9 mouse cellular contexts compared by ENCODE assay signal in genomic region chr15:83250651-83251175, GRCm38 (mm10). TPM values are rescaled to one million over a fixed set of nuclear protein-coding genes. Genes with fewer than 3 reads are reported as not detected.
DNase-seq lines count a peak whose midpoint lies in the region; ATAC-seq and TF ChIP-seq lines count a peak whose summit lies in the region.
"Had no signal": no experiment of that assay in that cellular context is flagged by ENCODE, and none has a peak within 500 bp of the region (broad histone marks: within the 10 kb centered on the region; RNA-seq: fewer than 3 reads in every experiment).

No protein-coding gene starts in this region.

- peak overlapping the region; percentile 68 for H3K4me2 ChIP-seq in hindbrain, embryonic 13.5 days
- H3K4me2 ChIP-seq in liver, postnatal 0 days (ENCODE audit: low read depth, low read length): peak overlapping the region; percentile 73

- no peak for TF ChIP-seq EP300 in liver, postnatal 0 days (IDR thresholded peaks at IDR 0.05; ENCODE audit: low read depth)

- H3K27me3 ChIP-seq in cerebellum, adult 2 months (ENCODE audit: control insufficient read depth, insufficient read depth, low read length): peaks cover 3% of the 10 kb centered on the region; the same call in 1 of the 2 replicates
- peaks cover 45% of the 10 kb centered on the region for H3K27me3 ChIP-seq in hindbrain, embryonic 13.5 days
- peaks cover 32% of the 10 kb centered on the region for H3K27me3 ChIP-seq in liver, postnatal 0 days (ENCODE audit: insufficient read depth, low read length)

- H3K36me3 ChIP-seq in hindbrain, embryonic 13.5 days: no peaks in the 10 kb centered on the region
- no peaks in the 10 kb centered on the region for H3K36me3 ChIP-seq in liver, postnatal 0 days (replicated peaks; ENCODE audit: insufficient read depth, low read length)

- H3K4me3 ChIP-seq in cerebellum, adult 2 months (replicated peaks; ENCODE audit: insufficient read depth, low read depth, low read length): peak overlapping the region; percentile 17
- peak overlapping the region; percentile 46 for H3K4me3 ChIP-seq in bone marrow macrophage, adult 2 months (ENCODE audit: insufficient read depth, low read length)
- peak overlapping the region; percentile 43 for H3K4me3 ChIP-seq in hindbrain, embryonic 13.5 days
- peak overlapping the region; percentile 44 for H3K4me3 ChIP-seq in liver, postnatal 0 days (ENCODE audit: low read depth, low read length)
- H3K4me3 ChIP-seq: megakaryocyte, embryonic 14.5 days had no signal

- no peak for ATAC-seq in hindbrain, embryonic 13.5 days (ENCODE audit: low FRiP score)
- ATAC-seq in liver, postnatal 0 days: no peak
- no peak for ATAC-seq in monocyte, adult 5-6 weeks (replicated peaks; ENCODE audit: insufficient number of reproducible peaks, low FRiP score, low TSS enrichment, poor library complexity, severe bottlenecking)

- TF ChIP-seq POLR2A in cerebellum, adult 2 months (IDR thresholded peaks at IDR 0.05; ENCODE audit: borderline replicate concordance, insufficient read depth, low read length): no peak
- TF ChIP-seq POLR2A in bone marrow macrophage, adult 2 months (IDR thresholded peaks at IDR 0.05; ENCODE audit: borderline replicate concordance, low read depth, low read length): no peak

- 6% methylated on average over 20 of the region's 20 CpGs for WGBS in cerebellum, adult 2 months
- 2% methylated on average over 20 of the region's 20 CpGs for WGBS in hindbrain, embryonic 13.5 days
- WGBS in liver, postnatal 0 days (ENCODE audit: insufficient replicate concordance): 4% methylated on average over 20 of the region's 20 CpGs

- DNase-seq in cerebellum, adult 2 months: no peak
- no peak for DNase-seq in cerebellum, postnatal 36 days
- no peak for DNase-seq in liver, postnatal 0 days
- no peak for DNase-seq in adrenal gland, postnatal 14 days
- no peak for DNase-seq in thymus, postnatal 14 days

- no peaks in the 10 kb centered on the region for H3K9me3 ChIP-seq in hindbrain, embryonic 13.5 days
- no peaks in the 10 kb centered on the region for H3K9me3 ChIP-seq in liver, postnatal 0 days (ENCODE audit: low read length)

- H3K4me1 ChIP-seq in cerebellum, adult 2 months (ENCODE audit: control insufficient read depth, insufficient read depth, low read length): no peaks in the 10 kb centered on the region; the same call in 1 of the 2 replicates
- H3K4me1 ChIP-seq in bone marrow macrophage, adult 2 months (ENCODE audit: control insufficient read depth, insufficient read depth, low read length): no peaks in the 10 kb centered on the region
- peaks cover 14% of the 10 kb centered on the region for H3K4me1 ChIP-seq in hindbrain, embryonic 13.5 days (replicated peaks)
- peaks cover 6% of the 10 kb centered on the region for H3K4me1 ChIP-seq in liver, postnatal 0 days (ENCODE audit: insufficient read depth)

- no peak overlapping the region for H3K27ac ChIP-seq in cerebellum, adult 2 months (ENCODE audit: insufficient read depth, low read length)
- H3K27ac ChIP-seq in bone marrow macrophage, adult 2 months (ENCODE audit: insufficient read depth, low read depth, low read length): no peak overlapping the region
- H3K27ac ChIP-seq in hindbrain, embryonic 13.5 days: no peak overlapping the region
- H3K27ac ChIP-seq in liver, postnatal 0 days (ENCODE audit: low read depth): no peak overlapping the region

- no peak for TF ChIP-seq CTCF in cerebellum, adult 2 months (IDR thresholded peaks at IDR 0.05; ENCODE audit: borderline replicate concordance, insufficient read depth, low read depth, low read length)
- no peak for TF ChIP-seq CTCF in bone marrow macrophage, adult 2 months (IDR thresholded peaks at IDR 0.05; ENCODE audit: low read depth, low read length)
- no peak for TF ChIP-seq CTCF in liver, postnatal 0 days (IDR thresholded peaks at IDR 0.05; ENCODE audit: low read depth)

- H3K9ac ChIP-seq in hindbrain, embryonic 13.5 days: peak overlapping the region; percentile 68
- H3K9ac ChIP-seq in liver, postnatal 0 days (replicated peaks): no peak overlapping the region; the same call in 1 of the 2 replicates

RNA-seq across cellular contexts. Expression of gene A4galt, which starts 0.9 kb away (rescaled TPM):
- polyA plus RNA-seq in cerebellum, adult 2 months (2012; rRNA removed): 3.7 and 5.0 TPM in 2 replicates
- 1.7 TPM in 1 of 2 replicates, not detected in the other for polyA plus RNA-seq in bone marrow macrophage, adult 2 months (2012; ENCODE audit: insufficient read depth, insufficient read length, missing spikeins)
- 3.0 and 4.4 TPM in 2 replicates for polyA plus RNA-seq in hindbrain, embryonic 13.5 days (2015; fragmentation: Nextera tagmentation; extraction: Ambion mirVana)
- polyA plus RNA-seq in liver, postnatal 0 days (2015; fragmentation: Nextera tagmentation; extraction: Ambion mirVana): 0.13 and 0.25 TPM in 2 replicates
- total RNA-seq in monocyte, adult 5-6 weeks (2017): 0.29 to 2.5 TPM in 2 of 3 replicates, not detected in the other
- total RNA-seq in adrenal gland, postnatal 14 days (2021): 10.1 and 12.5 TPM in 2 replicates
